Mouse (Mus musculus) G1E-ER4 (cell line): ENCODE results near the gene Cyp1a2. TPM values are rescaled to one million over a fixed set of nuclear protein-coding genes. Genes with fewer than 3 reads are reported as not detected.

Experiments used
- GATA1 ChIP-seq: IDR thresholded peaks from one replicate; pipeline ENCODE4 v1.8.0; 2012; ENCODE audit warnings: low read length, inconsistent platforms
- polyA plus RNA-seq: library from polyadenylated mRNA; stranded (reverse); fragments of >175 nt; gene quantifications from 2 replicates; pipeline ENCODE4 v1.2.3, GENCODE M21; 2012

The Cyp1a2 gene
- polyA plus RNA-seq, 1 experiment: not detected

- no peak for TF ChIP-seq GATA1
These were observed 42.5 kb downstream of the Cyp1a2 start for GRCm38 (mm10) chr9:57641022-57641421.

- TF ChIP-seq GATA1: no peak
These were observed 43.1 kb downstream of the Cyp1a2 start for GRCm38 (mm10) chr9:57640384-57640783.

GRCm38 (mm10) chr9:57639661-57640328 lies 43.7 kb downstream of the Cyp1a2 start:
- no peak for TF ChIP-seq GATA1

- TF ChIP-seq GATA1: no peak
These were observed 44.6 kb downstream of the Cyp1a2 start for GRCm38 (mm10) chr9:57638651-57639459.

- no peak for TF ChIP-seq GATA1
These were observed 45.7 kb downstream of the Cyp1a2 start for GRCm38 (mm10) chr9:57637741-57638322.

GRCm38 (mm10) chr9:57637272-57637671 lies 46.2 kb downstream of the Cyp1a2 start:
- no peak for TF ChIP-seq GATA1

GRCm38 (mm10) chr9:57633481-57634024 lies 50.0 kb downstream of the Cyp1a2 start:
- no peak for TF ChIP-seq GATA1

GRCm38 (mm10) chr9:57629118-57629874 lies 54.2 kb downstream of the Cyp1a2 start:
- no peak for TF ChIP-seq GATA1

GRCm38 (mm10) chr9:57628717-57629116 lies 54.8 kb downstream of the Cyp1a2 start:
- no peak for TF ChIP-seq GATA1

- TF ChIP-seq GATA1: no peak
These were observed 55.6 kb downstream of the Cyp1a2 start for GRCm38 (mm10) chr9:57627892-57628291.

- no peak for TF ChIP-seq GATA1
These were observed 56.3 kb downstream of the Cyp1a2 start for GRCm38 (mm10) chr9:57627191-57627590.

Other genes starting within 250 kb of the Cyp1a2 start
- gene Ppcdc, start 243.6 kb downstream of the Cyp1a2 start, polyA plus RNA-seq: 4.0 and 7.2 TPM in 2 replicates
- 0.10 and 0.11 TPM in 2 replicates for gene Scamp5, start 215.6 kb downstream of the Cyp1a2 start, polyA plus RNA-seq
- 0.26 and 0.68 TPM in 2 replicates for gene Rpp25, start 179.7 kb downstream of the Cyp1a2 start, polyA plus RNA-seq
- gene Cox5a, start 162.4 kb downstream of the Cyp1a2 start, polyA plus RNA-seq: 549 and 806 TPM in 2 replicates
- gene Fam219b, start 146.2 kb downstream of the Cyp1a2 start, polyA plus RNA-seq: 27.5 and 37.6 TPM in 2 replicates
- 1.5 and 3.1 TPM in 2 replicates for gene Mpi, start 130.9 kb downstream of the Cyp1a2 start, polyA plus RNA-seq
- gene Scamp2, start 122.8 kb downstream of the Cyp1a2 start, polyA plus RNA-seq: 3.8 and 21.2 TPM in 2 replicates
- gene Ulk3, start 94.3 kb downstream of the Cyp1a2 start, polyA plus RNA-seq: 4.9 and 5.4 TPM in 2 replicates
- not detected in 2 replicates for gene Cplx3, start 77.4 kb downstream of the Cyp1a2 start, polyA plus RNA-seq
- not detected in 2 replicates for gene Lman1l, start 62.9 kb downstream of the Cyp1a2 start, polyA plus RNA-seq
- gene Csk, start 30.1 kb downstream of the Cyp1a2 start, polyA plus RNA-seq: 348 and 435 TPM in 2 replicates
- not detected in 2 replicates for gene Cyp1a1, start 4.2 kb upstream of the Cyp1a2 start, polyA plus RNA-seq
- 10.8 and 13.6 TPM in 2 replicates for gene Edc3, start 24.8 kb upstream of the Cyp1a2 start, polyA plus RNA-seq
- gene Clk3, start 82.2 kb upstream of the Cyp1a2 start, polyA plus RNA-seq: 39.8 and 41.3 TPM in 2 replicates
- gene Arid3b, start 153.1 kb upstream of the Cyp1a2 start, polyA plus RNA-seq: 4.5 and 8.4 TPM in 2 replicates
- gene Ubl7, start 227.3 kb upstream of the Cyp1a2 start, polyA plus RNA-seq: 77.7 and 88.7 TPM in 2 replicates